Mouse (Mus musculus): ENCODE measurements at regions not wholly inside any gene's neighbourhood (a gene's known extent, or its start where the extent isn't known, plus 50 kb on each side); places are given as distances from the start of the nearest gene placed in this dataset.
A peak's percentile ranks its signal among the peaks of the same experiment; 100 is the strongest.
"Not testable (repeated sequence)": the region's sequence is repeated elsewhere in the genome, so short reads cannot be mapped to it uniquely, and the experiment has no call there.

DNA sequence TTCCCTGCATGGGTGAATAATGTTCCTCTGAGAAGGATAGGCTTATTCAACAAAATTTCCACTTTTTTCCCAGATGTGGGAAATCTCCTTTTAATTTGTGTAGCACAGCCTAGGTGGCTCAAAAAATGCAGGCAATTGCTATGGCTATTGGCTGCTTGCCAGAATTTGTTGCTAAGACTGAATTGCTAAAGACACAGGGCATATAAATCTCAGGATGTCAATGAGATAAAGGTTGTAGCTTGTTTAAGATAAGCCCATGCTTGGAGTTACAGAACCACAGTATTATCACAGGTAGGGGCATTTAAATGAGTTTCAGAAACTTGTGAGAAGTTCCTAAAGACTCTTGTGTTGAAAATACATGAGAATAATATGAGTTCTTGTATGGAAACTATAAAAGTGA, 1203.0 kb upstream of the Tacstd2 start:
- no peak for TF ChIP-seq POLR2A (IDR thresholded peaks at IDR 0.05; ENCODE audit: control insufficient read depth, low read depth, low read length)
- TF ChIP-seq CTCF (IDR thresholded peaks at IDR 0.05; ENCODE audit: control insufficient read depth, insufficient read depth, insufficient replicate concordance, low read depth, low read length), result no peak
- no peak overlapping the region for H3K27ac ChIP-seq (ENCODE audit: control insufficient read depth, insufficient read depth, low read depth, low read length)
- no peaks in the 10 kb centered on the region for H3K36me3 ChIP-seq (ENCODE audit: control insufficient read depth, insufficient read depth, low read length)

DNA sequence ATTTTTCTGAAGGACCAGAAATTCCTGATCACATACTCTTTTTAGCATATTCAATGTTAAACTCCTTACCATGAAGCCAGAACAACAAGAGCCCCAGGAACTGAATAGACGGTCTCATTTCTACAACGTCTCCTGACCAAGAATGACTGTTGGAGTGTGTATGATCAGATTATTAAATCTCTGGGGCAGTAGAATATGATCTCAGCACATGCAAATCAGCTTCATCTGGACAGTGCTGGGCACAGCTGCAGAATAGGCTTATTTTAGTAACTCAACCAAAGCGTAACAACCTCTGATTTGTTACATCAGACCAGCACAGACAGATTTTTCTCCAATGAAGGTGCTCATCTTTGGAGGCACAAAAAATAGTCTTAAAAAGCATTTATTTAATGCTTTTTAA, 1201.1 kb upstream of the Tacstd2 start:
- TF ChIP-seq POLR2A (IDR thresholded peaks at IDR 0.05; ENCODE audit: control insufficient read depth, low read depth, low read length) (no peak), CTCF (IDR thresholded peaks at IDR 0.05; ENCODE audit: control insufficient read depth, insufficient read depth, insufficient replicate concordance, low read depth, low read length) (no peak)
- H3K27ac ChIP-seq (ENCODE audit: control insufficient read depth, insufficient read depth, low read depth, low read length), result no peak overlapping the region
- no peaks in the 10 kb centered on the region for H3K27me3 ChIP-seq (ENCODE audit: control insufficient read depth, insufficient read depth, low read length)
- H3K4me3 ChIP-seq (ENCODE audit: control insufficient read depth, low read depth, low read length), result no peak overlapping the region
- H3K36me3 ChIP-seq (ENCODE audit: control insufficient read depth, insufficient read depth, low read length), result no peaks in the 10 kb centered on the region
- H3K4me1 ChIP-seq (ENCODE audit: control insufficient read depth, insufficient read depth, low read length), result no peaks in the 10 kb centered on the region

More for the DNA sequence above, 1203.0 kb upstream of the Tacstd2 start:
- Histone ChIP-seq H3K4me3 (ENCODE audit: control insufficient read depth, low read depth, low read length) (no peak overlapping the region), H3K4me1 (ENCODE audit: control insufficient read depth, insufficient read depth, low read length) (no peaks in the 10 kb centered on the region), H3K27me3 (ENCODE audit: control insufficient read depth, insufficient read depth, low read length) (no peaks in the 10 kb centered on the region)

DNA sequence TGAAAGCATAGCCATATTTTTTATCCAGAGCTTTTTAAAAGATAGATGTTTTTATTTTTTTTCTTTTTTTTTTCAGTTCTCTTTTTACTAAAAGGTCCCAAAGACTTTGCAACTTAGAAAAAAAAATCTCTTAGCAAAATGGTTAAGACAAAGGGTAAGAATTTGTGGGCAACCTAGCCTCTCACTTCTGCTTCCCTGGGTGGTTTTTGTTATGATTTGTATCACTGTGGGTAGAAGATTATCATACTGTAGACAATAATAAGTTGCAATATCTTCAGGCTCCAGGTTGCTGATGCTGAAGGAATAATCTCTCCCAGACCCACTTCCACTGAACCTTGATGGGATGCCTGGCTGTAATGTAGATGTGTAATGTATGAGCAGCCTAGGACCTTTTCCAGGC, 1200.5 kb upstream of the Tacstd2 start:
- Histone ChIP-seq H3K4me3 (ENCODE audit: control insufficient read depth, low read depth, low read length) (no peak overlapping the region), H3K27ac (ENCODE audit: control insufficient read depth, insufficient read depth, low read depth, low read length) (no peak overlapping the region), H3K36me3 (ENCODE audit: control insufficient read depth, insufficient read depth, low read length) (no peaks in the 10 kb centered on the region), H3K4me1 (ENCODE audit: control insufficient read depth, insufficient read depth, low read length) (no peaks in the 10 kb centered on the region), H3K27me3 (ENCODE audit: control insufficient read depth, insufficient read depth, low read length) (no peaks in the 10 kb centered on the region)
- no peak for TF ChIP-seq CTCF (IDR thresholded peaks at IDR 0.05; ENCODE audit: control insufficient read depth, insufficient read depth, insufficient replicate concordance, low read depth, low read length)
- TF ChIP-seq POLR2A (IDR thresholded peaks at IDR 0.05; ENCODE audit: control insufficient read depth, low read depth, low read length), result no peak

DNA sequence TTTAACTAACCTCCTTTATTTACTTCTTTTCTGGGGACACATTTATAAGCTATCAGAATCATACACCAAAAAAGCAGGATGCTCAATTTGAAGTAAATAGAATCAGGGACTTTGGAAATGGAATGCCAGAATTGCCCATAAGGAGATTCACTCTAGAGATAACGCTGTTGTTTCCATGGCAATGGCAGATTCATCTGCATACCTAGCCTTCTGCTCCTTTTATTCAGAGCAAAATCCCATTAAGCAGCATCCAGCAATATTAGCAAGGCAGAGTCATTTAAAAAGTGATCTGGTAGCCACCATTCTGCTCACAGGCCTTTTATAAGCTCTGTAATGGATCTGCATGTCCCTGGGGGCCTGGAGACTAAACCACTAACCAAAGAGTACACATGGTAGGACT, 1175.5 kb upstream of the Tacstd2 start:
- not testable (repeated sequence) for H3K4me3 ChIP-seq (ENCODE audit: control insufficient read depth, low read depth, low read length); H3K27me3 ChIP-seq (ENCODE audit: control insufficient read depth, insufficient read depth, low read length)

DNA sequence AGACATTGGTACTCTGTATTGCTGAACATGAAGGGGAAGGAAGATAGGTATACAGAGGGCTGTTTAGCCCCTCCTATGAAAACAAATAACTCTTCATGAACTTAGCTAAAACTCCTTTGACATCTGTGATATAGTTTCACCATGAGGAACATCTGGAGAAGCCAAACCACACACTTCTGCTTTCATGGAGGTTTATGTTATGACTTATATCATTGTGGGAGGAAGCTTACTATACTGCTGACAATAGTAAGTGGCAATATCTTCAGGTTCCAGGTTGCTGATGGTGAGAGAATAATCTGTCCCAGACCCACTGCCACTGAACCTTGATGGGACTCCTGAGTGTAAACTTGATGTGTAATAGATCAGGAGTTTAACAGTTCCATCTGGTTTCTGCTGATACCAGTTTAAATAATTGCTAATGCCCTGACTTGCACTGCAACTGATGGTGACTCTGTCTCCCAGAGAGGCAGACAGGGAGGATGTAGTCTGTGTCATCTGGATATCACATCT, 1168.8 kb upstream of the Tacstd2 start:
- H3K4me3 ChIP-seq (ENCODE audit: control insufficient read depth, low read depth, low read length); H3K4me1 ChIP-seq (ENCODE audit: control insufficient read depth, insufficient read depth, low read length); H3K36me3 ChIP-seq (ENCODE audit: control insufficient read depth, insufficient read depth, low read length); H3K27me3 ChIP-seq (ENCODE audit: control insufficient read depth, insufficient read depth, low read length); H3K27ac ChIP-seq (ENCODE audit: control insufficient read depth, insufficient read depth, low read depth, low read length): not testable (repeated sequence)

More for the DNA sequence above, 1175.5 kb upstream of the Tacstd2 start:
- H3K36me3 ChIP-seq (ENCODE audit: control insufficient read depth, insufficient read depth, low read length); H3K4me1 ChIP-seq (ENCODE audit: control insufficient read depth, insufficient read depth, low read length); H3K27ac ChIP-seq (ENCODE audit: control insufficient read depth, insufficient read depth, low read depth, low read length): not testable (repeated sequence)

DNA sequence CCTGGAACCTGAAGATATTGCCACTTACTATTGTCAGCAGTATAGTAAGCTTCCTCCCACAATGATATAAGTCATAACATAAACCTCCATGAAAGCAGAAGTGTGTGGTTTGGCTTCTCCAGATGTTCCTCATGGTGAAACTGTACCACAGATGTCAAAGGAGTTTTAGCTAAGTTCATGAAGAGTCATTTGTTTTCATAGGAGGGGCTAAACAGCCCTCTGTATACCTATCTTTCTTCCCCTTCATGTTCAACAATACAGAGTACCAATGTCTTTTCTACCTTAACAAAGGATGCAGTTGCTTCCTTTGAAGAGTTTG, 1145.2 kb upstream of the Tacstd2 start:
- not testable (repeated sequence) for H3K36me3 ChIP-seq (ENCODE audit: control insufficient read depth, insufficient read depth, low read length); H3K4me3 ChIP-seq (ENCODE audit: control insufficient read depth, low read depth, low read length); H3K4me1 ChIP-seq (ENCODE audit: control insufficient read depth, insufficient read depth, low read length); H3K27ac ChIP-seq (ENCODE audit: control insufficient read depth, insufficient read depth, low read depth, low read length); H3K27me3 ChIP-seq (ENCODE audit: control insufficient read depth, insufficient read depth, low read length)

DNA sequence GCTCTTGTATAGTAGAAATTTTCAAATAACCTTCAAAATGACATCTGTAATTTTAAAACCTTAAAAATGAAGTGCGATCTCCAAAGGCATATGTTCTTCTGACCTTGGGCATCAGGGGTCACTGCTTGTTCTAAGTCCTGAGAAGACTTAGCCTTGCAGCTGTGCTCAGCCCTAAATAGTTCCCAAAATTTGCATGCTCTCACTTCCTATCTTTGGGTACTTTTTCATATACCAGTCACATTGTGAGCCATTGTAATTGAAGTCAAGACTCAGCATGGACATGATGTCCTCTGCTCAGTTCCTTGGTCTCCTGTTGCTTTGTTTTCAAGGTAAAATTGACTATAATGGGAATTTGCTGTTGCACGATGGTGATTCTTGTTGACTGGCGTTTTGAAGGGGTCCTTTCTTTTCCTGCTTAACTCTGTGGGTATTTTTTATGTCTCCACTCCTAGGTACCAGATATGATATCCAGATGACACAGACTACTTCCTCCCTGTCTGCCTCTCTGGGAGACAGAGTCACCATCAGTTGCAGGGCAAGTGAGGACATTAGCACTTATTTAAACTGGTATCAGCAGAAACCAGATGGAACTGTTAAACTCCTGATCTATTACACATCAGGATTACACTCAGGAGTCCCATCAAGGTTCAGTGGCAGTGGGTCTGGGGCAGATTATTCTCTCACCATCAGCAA, 1144.6 kb upstream of the Tacstd2 start:
- no peak overlapping the region for H3K4me3 ChIP-seq (ENCODE audit: control insufficient read depth, low read depth, low read length)
- H3K36me3 ChIP-seq (ENCODE audit: control insufficient read depth, insufficient read depth, low read length), result no peaks in the 10 kb centered on the region
- TF ChIP-seq CTCF (IDR thresholded peaks at IDR 0.05; ENCODE audit: control insufficient read depth, insufficient read depth, insufficient replicate concordance, low read depth, low read length) (no peak), POLR2A (IDR thresholded peaks at IDR 0.05; ENCODE audit: control insufficient read depth, low read depth, low read length) (no peak)
- H3K27me3 ChIP-seq (ENCODE audit: control insufficient read depth, insufficient read depth, low read length), result no peaks in the 10 kb centered on the region
- H3K27ac ChIP-seq (ENCODE audit: control insufficient read depth, insufficient read depth, low read depth, low read length), result no peak overlapping the region
- no peaks in the 10 kb centered on the region for H3K4me1 ChIP-seq (ENCODE audit: control insufficient read depth, insufficient read depth, low read length)

DNA sequence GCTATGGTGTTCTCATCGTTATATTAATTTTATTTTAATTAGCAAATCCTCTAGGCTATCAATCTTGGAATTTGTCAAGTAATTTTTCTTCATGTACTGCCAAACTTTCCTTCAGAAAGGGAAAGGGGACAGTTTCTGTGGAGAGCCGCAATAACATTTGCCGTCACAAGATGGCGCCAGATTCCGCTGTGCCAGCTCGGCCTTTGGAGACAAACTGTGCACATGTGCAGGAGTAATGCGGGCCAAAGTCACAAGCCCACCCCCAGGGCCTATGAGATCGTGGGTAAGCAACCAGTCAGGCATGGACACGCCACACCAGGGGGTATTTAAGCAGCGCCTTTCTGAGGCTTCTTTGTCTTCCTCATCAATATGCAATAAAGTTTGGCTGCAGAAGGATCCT, 1132.8 kb upstream of the Tacstd2 start:
- not testable (repeated sequence) for H3K4me3 ChIP-seq (ENCODE audit: control insufficient read depth, low read depth, low read length); H3K27ac ChIP-seq (ENCODE audit: control insufficient read depth, insufficient read depth, low read depth, low read length); H3K4me1 ChIP-seq (ENCODE audit: control insufficient read depth, insufficient read depth, low read length); H3K27me3 ChIP-seq (ENCODE audit: control insufficient read depth, insufficient read depth, low read length); H3K36me3 ChIP-seq (ENCODE audit: control insufficient read depth, insufficient read depth, low read length)
- peak; percentile 92 for TF ChIP-seq CTCF (IDR thresholded peaks at IDR 0.05; ENCODE audit: control insufficient read depth, insufficient read depth, insufficient replicate concordance, low read depth, low read length)

DNA sequence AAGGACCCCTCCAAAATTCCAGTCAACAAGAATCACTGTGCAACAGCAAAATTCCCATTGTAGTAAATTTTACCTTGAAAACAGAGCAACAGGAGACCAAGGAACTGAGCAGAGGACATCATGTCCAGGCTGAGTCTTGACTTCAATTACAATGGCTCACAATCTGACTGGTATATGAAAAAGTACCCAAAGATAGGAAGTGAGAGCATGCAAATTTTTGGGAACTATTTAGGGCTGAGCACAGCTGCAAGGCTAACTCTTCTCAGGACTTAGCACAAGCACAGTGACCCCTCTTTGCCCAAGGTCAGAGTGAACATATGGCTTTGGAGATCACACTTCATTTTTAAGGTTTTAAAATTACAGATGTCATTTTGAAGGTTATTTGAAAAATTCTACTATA, 1096.7 kb upstream of the Tacstd2 start:
- not testable (repeated sequence) for H3K4me1 ChIP-seq (ENCODE audit: control insufficient read depth, insufficient read depth, low read length); H3K27me3 ChIP-seq (ENCODE audit: control insufficient read depth, insufficient read depth, low read length); H3K27ac ChIP-seq (ENCODE audit: control insufficient read depth, insufficient read depth, low read depth, low read length); H3K36me3 ChIP-seq (ENCODE audit: control insufficient read depth, insufficient read depth, low read length); H3K4me3 ChIP-seq (ENCODE audit: control insufficient read depth, low read depth, low read length)
